Mouse (Mus musculus): ENCODE measurements around the gene Cdk13.

Cdk13 gene

GRCm38 (mm10) chr13:17762405-17762804 lies 42.5 kb downstream of the Cdk13 start:
- no peak for DNase-seq (ENCODE audit: low read depth, low spot score)

DNA sequence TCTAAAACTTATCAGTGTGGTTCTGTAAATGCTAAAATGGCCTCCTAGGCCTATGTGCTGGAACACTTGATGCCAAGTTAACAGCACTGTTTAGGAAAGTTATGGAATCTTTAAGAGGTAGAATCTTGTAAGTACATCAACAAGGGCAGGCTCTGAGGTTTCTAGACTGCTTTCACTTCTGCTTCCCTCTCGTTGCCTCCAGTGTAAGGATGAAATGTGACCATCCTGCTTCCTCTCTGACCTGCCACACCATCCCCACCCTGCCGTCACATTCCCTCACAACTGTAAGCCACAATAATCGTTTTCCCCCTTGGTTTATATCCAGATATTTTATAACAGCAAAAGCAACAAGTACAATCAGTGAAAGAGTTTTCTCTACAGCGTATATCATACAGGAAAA lies 49.9 kb downstream of the Cdk13 start:
- DNase-seq (ENCODE audit: low read depth, low spot score), result peak; percentile 47

DNA sequence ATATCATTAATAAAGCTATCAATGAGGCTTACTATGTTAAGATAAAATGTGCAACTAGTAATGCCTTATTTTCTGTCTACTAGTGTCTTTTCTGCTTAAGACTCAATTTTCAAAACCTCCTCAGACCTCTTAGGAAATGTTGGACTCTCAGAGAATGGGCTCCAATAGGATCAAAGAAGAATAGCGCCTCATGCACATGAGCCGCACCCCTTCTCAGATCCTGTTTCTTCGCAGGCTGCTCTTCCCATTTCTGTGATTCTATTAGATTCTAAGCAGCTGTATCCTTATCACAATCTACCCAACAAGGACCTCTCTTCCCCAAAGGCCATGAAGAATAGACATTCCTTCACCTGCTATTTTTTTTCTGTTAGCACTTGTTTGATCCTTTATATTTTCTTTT lies 76.1 kb downstream of the Cdk13 start:
- DNase-seq (ENCODE audit: low read depth, low spot score), result no peak

GRCm38 (mm10) chr13:17727922-17728321 lies 77.0 kb downstream of the Cdk13 start:
- no peak for DNase-seq (ENCODE audit: low read depth, low spot score)

- no peak for DNase-seq (ENCODE audit: low read depth, low spot score)
These were observed 87.5 kb downstream of the Cdk13 start for GRCm38 (mm10) chr13:17717357-17717756.

DNA sequence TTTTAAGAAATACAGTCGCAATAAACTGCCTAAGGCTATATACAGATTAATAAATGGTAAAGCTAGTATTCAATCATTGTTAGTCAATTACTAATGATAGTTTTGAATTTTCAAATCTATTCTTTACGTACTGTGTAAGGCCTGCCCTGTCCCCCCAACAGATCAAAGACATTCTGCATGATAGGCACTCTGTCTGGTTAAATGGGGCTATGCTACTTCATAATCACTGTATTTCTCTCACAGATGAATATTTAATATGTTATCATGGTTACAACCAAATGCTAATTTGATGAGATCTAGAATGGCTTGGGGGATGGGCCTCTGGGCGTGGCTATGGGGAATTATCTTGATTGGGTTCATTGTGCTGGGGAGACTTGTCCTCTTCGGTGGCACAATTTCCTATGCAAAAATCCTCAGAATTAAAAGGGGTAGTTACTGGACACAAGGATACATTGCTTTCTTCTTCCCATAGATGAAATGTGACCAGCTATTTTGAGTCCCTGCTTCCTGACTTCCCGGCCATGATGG lies 96.0 kb downstream of the Cdk13 start:
- DNase-seq (ENCODE audit: low read depth, low spot score), result no peak

- DNase-seq (ENCODE audit: low read depth, low spot score), result no peak
These were observed 99.6 kb downstream of the Cdk13 start for GRCm38 (mm10) chr13:17705188-17705826.

DNA sequence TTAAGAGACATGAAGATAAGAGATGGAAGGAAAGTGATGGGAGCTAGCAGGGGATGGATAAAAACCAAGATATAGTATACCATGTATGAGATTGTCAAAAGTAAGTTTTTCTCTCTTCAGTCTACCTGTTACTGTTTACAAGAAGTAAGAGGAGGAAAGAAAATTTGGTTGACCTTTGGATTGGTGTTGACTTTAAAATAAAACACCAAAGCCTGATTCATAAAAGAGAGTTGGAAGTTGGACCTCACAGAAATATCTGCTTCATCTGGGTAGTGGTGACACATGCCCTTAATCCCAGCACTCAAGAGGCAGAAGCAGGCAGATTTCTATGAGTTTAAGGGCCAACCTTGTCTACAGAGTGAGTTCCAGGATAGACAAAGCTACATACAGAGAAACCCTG lies 102.6 kb downstream of the Cdk13 start:
- DNase-seq (ENCODE audit: low read depth, low spot score), result no peak

GRCm38 (mm10) chr13:17701322-17701721 lies 103.6 kb downstream of the Cdk13 start:
- no peak for DNase-seq (ENCODE audit: low read depth, low spot score)

- DNase-seq (ENCODE audit: low read depth, low spot score), result no peak
These were observed 104.7 kb downstream of the Cdk13 start for GRCm38 (mm10) chr13:17700090-17700715.

GRCm38 (mm10) chr13:17695898-17696580 lies 108.9 kb downstream of the Cdk13 start:
- peak; percentile 55 for DNase-seq (ENCODE audit: low read depth, low spot score)

GRCm38 (mm10) chr13:17694911-17695699 lies 109.8 kb downstream of the Cdk13 start, which contains the start of the genes Mplkip and Sugct:
Mplkip (plus strand) TSS chr13:17695192.
Sugct (minus strand) TSS chr13:17695553.
- DNase-seq (ENCODE audit: low read depth, low spot score), result peak; percentile 100

DNA sequence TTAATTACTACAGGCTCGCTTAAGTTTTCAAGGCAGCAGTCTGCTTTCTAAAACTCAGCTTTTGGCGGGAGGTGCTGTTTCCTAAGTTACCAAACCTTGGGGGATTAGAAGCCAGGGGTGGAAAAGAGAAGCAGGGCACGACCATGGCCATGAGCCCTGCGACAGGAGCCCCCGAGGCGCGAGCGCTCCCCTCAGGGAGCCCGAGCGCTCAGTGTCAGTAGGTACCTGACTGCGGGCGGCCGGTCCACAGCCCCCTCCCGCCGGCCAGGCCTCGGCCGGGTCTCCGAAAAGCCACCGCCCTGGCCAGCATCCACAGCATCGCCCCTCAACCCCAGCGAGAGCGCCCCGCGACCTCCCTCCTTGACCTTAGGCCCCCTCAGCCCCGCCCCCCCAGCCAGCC lies 110.5 kb downstream of the Cdk13 start:
- DNase-seq (ENCODE audit: low read depth, low spot score), result peak; percentile 84

- DNase-seq (ENCODE audit: low read depth, low spot score), result peak; percentile 31
These were observed 111.1 kb downstream of the Cdk13 start for GRCm38 (mm10) chr13:17693816-17694215.

- no peak for DNase-seq (ENCODE audit: low read depth, low spot score)
These were observed 113.5 kb downstream of the Cdk13 start for GRCm38 (mm10) chr13:17691436-17691835.

- DNase-seq (ENCODE audit: low read depth, low spot score), result no peak
These were observed 114.2 kb downstream of the Cdk13 start for GRCm38 (mm10) chr13:17690686-17691085.

- no peak for DNase-seq (ENCODE audit: low read depth, low spot score)
These were observed 115.4 kb downstream of the Cdk13 start for GRCm38 (mm10) chr13:17689461-17689860.

DNA sequence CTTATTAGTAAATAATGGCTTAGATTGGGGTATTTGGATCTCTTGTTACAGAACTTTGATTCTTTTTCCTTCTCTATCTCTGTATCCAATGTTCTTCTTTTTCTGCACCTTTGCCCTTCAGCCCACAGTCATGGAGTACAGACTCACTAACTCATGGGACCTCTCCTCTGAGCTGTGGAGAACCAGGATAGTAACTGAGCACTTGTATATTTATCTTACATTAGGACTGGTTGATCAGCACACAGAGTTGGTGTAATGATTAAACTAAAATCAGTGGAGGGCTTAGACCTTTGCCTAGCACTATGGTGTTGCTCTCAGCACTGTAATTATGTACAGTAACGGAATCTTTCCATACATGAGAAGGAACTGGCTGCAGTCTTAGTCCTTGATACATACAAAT lies 133.8 kb downstream of the Cdk13 start:
- DNase-seq (ENCODE audit: low read depth, low spot score), result no peak

DNA sequence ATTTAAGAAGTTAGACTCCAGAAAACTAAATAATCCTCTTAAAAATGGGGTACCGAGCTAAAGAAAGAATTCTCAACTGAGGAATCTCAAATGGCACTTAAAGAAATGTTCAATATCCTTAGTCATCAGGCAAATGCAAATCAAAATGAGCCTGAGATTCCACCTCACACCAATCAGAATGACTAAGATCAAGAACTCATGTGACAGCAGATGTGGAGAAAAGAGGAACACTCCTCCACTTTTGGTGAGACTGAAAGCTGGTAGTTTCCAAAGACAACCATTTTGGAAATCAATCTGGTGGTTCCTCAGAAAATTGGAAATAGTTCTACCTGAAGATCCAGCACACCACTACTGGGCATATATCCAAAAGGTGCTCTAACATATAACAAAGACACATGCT lies 137.5 kb downstream of the Cdk13 start:
- no peak for DNase-seq (ENCODE audit: low read depth, low spot score)
